Mouse (Mus musculus): ENCODE results near the gene Arhgap22. TPM values are rescaled to one million over a fixed set of nuclear protein-coding genes. Genes with fewer than 3 reads are reported as not detected.
A peak's percentile ranks its signal among the peaks of the same experiment; 100 is the strongest.

Arhgap22 gene
- polyA plus RNA-seq, 1 experiment from 2014 or later: 9.3 TPM

DNA sequence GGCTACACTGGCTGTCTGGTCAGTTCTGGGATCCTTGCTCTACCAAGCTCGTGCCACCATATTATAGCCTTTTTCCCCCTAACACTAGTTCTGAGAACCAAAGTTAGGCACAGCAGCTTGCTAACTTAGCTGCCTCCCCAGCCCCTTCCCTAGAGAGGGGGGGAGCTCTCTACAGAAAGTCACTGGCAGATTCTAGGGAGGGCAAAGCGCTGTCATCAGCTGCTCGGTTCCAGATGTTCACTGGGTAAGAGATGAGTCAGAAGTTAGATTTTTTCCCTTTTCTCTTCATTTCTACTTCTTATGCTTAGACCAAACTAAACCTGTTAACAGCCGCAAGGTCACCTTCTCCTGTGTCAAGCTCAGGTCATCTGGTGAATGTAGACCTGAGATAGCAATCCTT lies 16.8 kb downstream of the Arhgap22 start:
- DNase-seq (ENCODE audit: low spot score): no peak
- Histone ChIP-seq H3K4me1 (peaks cover 10% of the 10 kb centered on the region), H3K4me3 (no peak overlapping the region), H3K36me3 (no peaks in the 10 kb centered on the region), H3K27me3 (ENCODE audit: insufficient read depth, poor library complexity, severe bottlenecking) (0 out of 2 replicates have a peak, but pooled peaks cover 9% of the 10 kb centered on the region), H3K27ac (no peak overlapping the region), H3K9me3 (no peaks in the 10 kb centered on the region)
- WGBS: 79% methylated on average over 4 of the region's 4 CpGs

DNA sequence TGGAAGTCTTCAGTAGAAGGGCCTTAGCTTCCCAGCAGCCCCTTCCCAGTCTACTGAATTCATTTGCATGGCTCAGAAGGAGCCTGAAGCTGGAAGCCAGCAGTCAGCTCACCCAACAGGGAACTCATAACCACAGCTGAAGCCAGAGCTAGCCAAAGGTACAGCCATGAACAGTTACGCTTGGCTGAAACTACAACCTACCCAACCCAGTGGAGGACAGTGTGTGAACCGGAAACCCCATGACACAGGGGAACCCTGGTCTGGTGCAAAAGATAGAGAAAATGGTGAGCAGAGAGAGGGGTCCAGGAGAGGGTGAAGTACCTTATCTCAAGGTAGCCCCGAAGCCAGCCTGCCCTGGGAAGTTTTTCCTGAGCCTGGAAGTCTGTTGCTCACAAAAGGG lies 17.5 kb downstream of the Arhgap22 start:
- no peak overlapping the region for H3K27ac ChIP-seq
- 80% methylated on average over 3 of the region's 3 CpGs for WGBS
- no peak for DNase-seq (ENCODE audit: low spot score)
- 0 out of 2 replicates have a peak, but pooled peaks cover 9% of the 10 kb centered on the region for H3K27me3 ChIP-seq (ENCODE audit: insufficient read depth, poor library complexity, severe bottlenecking)
- no peak overlapping the region for H3K4me3 ChIP-seq
- H3K4me1 ChIP-seq: peaks cover 10% of the 10 kb centered on the region
- H3K9me3 ChIP-seq: no peaks in the 10 kb centered on the region
- H3K36me3 ChIP-seq: no peaks in the 10 kb centered on the region

DNA sequence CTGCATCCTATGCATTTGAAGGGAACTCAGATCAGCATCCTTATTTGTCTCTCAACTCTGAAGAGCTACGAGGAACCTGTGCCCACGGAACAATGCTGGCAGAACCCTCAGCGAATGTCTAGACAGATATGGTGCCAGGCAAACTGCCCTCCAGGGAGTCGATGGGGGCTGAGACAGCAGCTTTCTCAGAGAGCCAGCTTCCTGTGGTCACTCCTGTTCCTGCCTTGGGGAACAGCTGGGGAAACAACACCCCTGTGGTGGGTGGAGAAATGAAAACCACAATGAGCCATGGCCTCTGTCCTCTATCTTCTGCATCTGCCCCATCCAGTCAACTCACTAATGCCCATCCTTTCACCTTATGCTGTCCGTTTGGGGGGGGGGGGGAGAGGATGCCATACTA lies 18.2 kb downstream of the Arhgap22 start:
- 75% methylated on average over 5 of the region's 5 CpGs for WGBS
- 0 out of 2 replicates have a peak, but pooled peaks cover 9% of the 10 kb centered on the region for H3K27me3 ChIP-seq (ENCODE audit: insufficient read depth, poor library complexity, severe bottlenecking)

GRCm38 (mm10) chr14:33235661-33236060 lies 21.8 kb downstream of the Arhgap22 start:
- H3K4me3 ChIP-seq: no peak overlapping the region
- H3K9me3 ChIP-seq: no peaks in the 10 kb centered on the region
- no peak overlapping the region for H3K27ac ChIP-seq
- WGBS: 81% methylated on average over 6 of the region's 6 CpGs
- no peak for DNase-seq (ENCODE audit: low spot score)
- H3K36me3 ChIP-seq: no peaks in the 10 kb centered on the region
- 0 out of 2 replicates have a peak, but pooled peaks cover 9% of the 10 kb centered on the region for H3K27me3 ChIP-seq (ENCODE audit: insufficient read depth, poor library complexity, severe bottlenecking)
- H3K4me1 ChIP-seq: no peaks in the 10 kb centered on the region

More for the DNA sequence above, 18.2 kb downstream of the Arhgap22 start:
- Histone ChIP-seq H3K9me3 (no peaks in the 10 kb centered on the region), H3K27ac (no peak overlapping the region), H3K36me3 (no peaks in the 10 kb centered on the region), H3K4me3 (no peak overlapping the region), H3K4me1 (peaks cover 10% of the 10 kb centered on the region)
- no peak for DNase-seq (ENCODE audit: low spot score)

- Histone ChIP-seq H3K9me3 (no peaks in the 10 kb centered on the region), H3K27me3 (ENCODE audit: insufficient read depth, poor library complexity, severe bottlenecking) (no peaks in the 10 kb centered on the region), H3K27ac (no peak overlapping the region), H3K36me3 (no peaks in the 10 kb centered on the region), H3K4me1 (no peaks in the 10 kb centered on the region), H3K4me3 (no peak overlapping the region)
- DNase-seq (ENCODE audit: low spot score): no peak
- WGBS: 74% methylated on average over 2 of the region's 2 CpGs
Observed at GRCm38 (mm10) chr14:33240400-33240799, 26.6 kb downstream of the Arhgap22 start.

GRCm38 (mm10) chr14:33243261-33243660 lies 29.4 kb downstream of the Arhgap22 start:
- Histone ChIP-seq H3K4me3 (no peak overlapping the region), H3K27me3 (ENCODE audit: insufficient read depth, poor library complexity, severe bottlenecking) (peaks cover 8% of the 10 kb centered on the region), H3K9me3 (no peaks in the 10 kb centered on the region), H3K4me1 (peaks cover 12% of the 10 kb centered on the region), H3K27ac (no peak overlapping the region), H3K36me3 (no peaks in the 10 kb centered on the region)
- no peak for DNase-seq (ENCODE audit: low spot score)
- 70% methylated on average over 2 of the region's 2 CpGs for WGBS

GRCm38 (mm10) chr14:33244519-33244918 lies 30.7 kb downstream of the Arhgap22 start:
- Histone ChIP-seq H3K27me3 (ENCODE audit: insufficient read depth, poor library complexity, severe bottlenecking) (peaks cover 17% of the 10 kb centered on the region), H3K9me3 (no peaks in the 10 kb centered on the region), H3K4me1 (peaks cover 15% of the 10 kb centered on the region), H3K27ac (no peak overlapping the region), H3K36me3 (no peaks in the 10 kb centered on the region), H3K4me3 (no peak overlapping the region)
- WGBS: 72% methylated on average over 3 of the region's 3 CpGs
- no peak for DNase-seq (ENCODE audit: low spot score)

DNA sequence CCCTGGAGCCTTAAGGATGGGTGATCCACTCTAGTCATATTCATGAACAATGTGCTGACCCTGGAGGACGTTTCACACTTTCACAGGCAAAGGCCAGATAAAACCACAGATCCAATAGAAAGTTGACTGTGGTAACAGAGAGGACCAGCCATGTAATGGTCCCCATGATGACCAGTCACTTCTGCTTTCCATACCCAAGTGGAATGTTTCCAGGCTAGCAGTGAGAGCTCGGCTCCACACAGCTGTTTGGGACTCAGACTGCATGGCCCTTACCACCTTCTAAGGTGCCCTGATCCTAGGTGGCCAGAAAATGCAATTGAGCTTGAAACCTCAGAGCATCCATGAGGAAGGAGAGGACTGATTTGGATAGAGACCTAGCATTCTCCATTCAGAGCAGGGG lies 31.1 kb downstream of the Arhgap22 start:
- Histone ChIP-seq H3K36me3 (no peaks in the 10 kb centered on the region), H3K27ac (peak overlapping the region; percentile 3; the same call in 1 of the 2 replicates), H3K9me3 (no peaks in the 10 kb centered on the region), H3K4me3 (no peak overlapping the region), H3K27me3 (ENCODE audit: insufficient read depth, poor library complexity, severe bottlenecking) (peaks cover 21% of the 10 kb centered on the region), H3K4me1 (peaks cover 15% of the 10 kb centered on the region)
- WGBS: 50% methylated on average over 2 of the region's 2 CpGs
- DNase-seq (ENCODE audit: low spot score): no peak

- no peaks in the 10 kb centered on the region for H3K9me3 ChIP-seq
- H3K4me1 ChIP-seq: peaks cover 30% of the 10 kb centered on the region
- no peak for DNase-seq (ENCODE audit: low spot score)
- peaks cover 35% of the 10 kb centered on the region for H3K27me3 ChIP-seq (ENCODE audit: insufficient read depth, poor library complexity, severe bottlenecking)
- WGBS: 23% methylated on average over 8 of the region's 8 CpGs
- no peak overlapping the region for H3K27ac ChIP-seq
- H3K36me3 ChIP-seq: no peaks in the 10 kb centered on the region
- H3K4me3 ChIP-seq: no peak overlapping the region
Observed at GRCm38 (mm10) chr14:33246476-33246875, 32.6 kb downstream of the Arhgap22 start.

DNA sequence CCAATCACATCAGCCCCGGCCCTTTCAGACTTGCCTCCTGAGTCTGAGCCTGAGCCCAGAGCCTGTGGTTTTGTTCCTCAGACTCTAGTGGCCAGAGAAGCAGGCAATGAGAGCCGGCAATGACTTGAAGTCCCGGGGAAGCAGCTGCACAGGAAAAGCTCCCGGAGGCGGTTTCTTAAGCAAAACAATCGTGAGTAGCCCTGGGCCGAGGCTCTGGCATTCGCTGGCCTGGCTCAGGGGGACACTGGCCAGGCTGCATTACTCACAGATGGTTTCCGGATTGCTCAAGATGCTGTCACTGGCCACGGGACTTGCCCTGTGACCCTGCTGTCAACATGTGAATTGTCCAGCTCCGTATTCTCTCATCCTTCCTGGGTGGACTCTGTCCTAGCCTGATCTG lies 33.8 kb downstream of the Arhgap22 start:
- peaks cover 42% of the 10 kb centered on the region for H3K27me3 ChIP-seq (ENCODE audit: insufficient read depth, poor library complexity, severe bottlenecking)
- no peaks in the 10 kb centered on the region for H3K36me3 ChIP-seq
- no peak for DNase-seq (ENCODE audit: low spot score)
- WGBS: 26% methylated on average over 11 of the region's 11 CpGs
- no peaks in the 10 kb centered on the region for H3K9me3 ChIP-seq
- H3K4me3 ChIP-seq: no peak overlapping the region
- H3K27ac ChIP-seq: 0 out of 2 replicates have a peak overlapping the region, but pooled peaks have one; percentile 36
- H3K4me1 ChIP-seq: peaks cover 32% of the 10 kb centered on the region

DNA sequence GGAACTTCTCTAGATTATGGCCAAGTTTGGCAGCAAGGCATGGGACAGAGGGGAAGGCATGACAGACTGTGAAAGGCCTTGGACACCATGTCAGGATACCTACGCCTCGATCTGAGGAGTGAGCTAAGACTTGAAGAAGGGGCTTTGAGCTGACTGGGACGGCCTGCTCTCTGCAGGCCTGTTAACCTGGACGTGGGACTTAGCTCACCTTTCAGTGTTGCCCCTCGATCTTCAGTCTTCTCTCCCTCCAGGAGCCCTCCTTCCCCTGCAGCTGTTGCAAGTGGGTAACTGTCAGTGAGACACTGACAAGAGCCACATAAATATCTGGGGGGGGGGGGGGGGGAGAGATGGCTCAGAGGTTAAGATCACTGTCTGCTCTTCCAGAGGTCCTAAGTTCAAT lies 34.9 kb downstream of the Arhgap22 start:
- Histone ChIP-seq H3K27ac (no peak overlapping the region), H3K36me3 (no peaks in the 10 kb centered on the region), H3K4me3 (no peak overlapping the region), H3K9me3 (no peaks in the 10 kb centered on the region), H3K27me3 (ENCODE audit: insufficient read depth, poor library complexity, severe bottlenecking) (peaks cover 47% of the 10 kb centered on the region), H3K4me1 (peaks cover 32% of the 10 kb centered on the region)
- WGBS: 75% methylated on average over 5 of the region's 5 CpGs
- DNase-seq (ENCODE audit: low spot score): no peak

GRCm38 (mm10) chr14:33250215-33250939 lies 36.6 kb downstream of the Arhgap22 start:
- no peaks in the 10 kb centered on the region for H3K36me3 ChIP-seq
- DNase-seq (ENCODE audit: low spot score): no peak
- H3K27ac ChIP-seq: peak overlapping the region; percentile 56; the same call in 1 of the 2 replicates
- peaks cover 47% of the 10 kb centered on the region for H3K27me3 ChIP-seq (ENCODE audit: insufficient read depth, poor library complexity, severe bottlenecking)
- no peaks in the 10 kb centered on the region for H3K9me3 ChIP-seq
- peak overlapping the region; percentile 61 for H3K4me3 ChIP-seq
- peaks cover 32% of the 10 kb centered on the region for H3K4me1 ChIP-seq
- under 1% methylated on average over 30 of the region's 30 CpGs for WGBS

- Histone ChIP-seq H3K9me3 (no peaks in the 10 kb centered on the region), H3K27me3 (ENCODE audit: insufficient read depth, poor library complexity, severe bottlenecking) (peaks cover 47% of the 10 kb centered on the region), H3K27ac (peak overlapping the region; percentile 56; the same call in 1 of the 2 replicates), H3K36me3 (no peaks in the 10 kb centered on the region), H3K4me1 (peaks cover 32% of the 10 kb centered on the region), H3K4me3 (peak overlapping the region; percentile 61)
- DNase-seq (ENCODE audit: low spot score): no peak
- WGBS: 5% methylated on average over 13 of the region's 13 CpGs
Observed at GRCm38 (mm10) chr14:33250956-33251745, 37.3 kb downstream of the Arhgap22 start.
